Mouse (Mus musculus): ENCODE data around the gene Ttc21a. TPM values are rescaled to one million over a fixed set of nuclear protein-coding genes. Genes with fewer than 3 reads are reported as not detected.

The Ttc21a gene
- polyA plus RNA-seq, 1 experiment from 2014 or later: 0.36 TPM

DNA sequence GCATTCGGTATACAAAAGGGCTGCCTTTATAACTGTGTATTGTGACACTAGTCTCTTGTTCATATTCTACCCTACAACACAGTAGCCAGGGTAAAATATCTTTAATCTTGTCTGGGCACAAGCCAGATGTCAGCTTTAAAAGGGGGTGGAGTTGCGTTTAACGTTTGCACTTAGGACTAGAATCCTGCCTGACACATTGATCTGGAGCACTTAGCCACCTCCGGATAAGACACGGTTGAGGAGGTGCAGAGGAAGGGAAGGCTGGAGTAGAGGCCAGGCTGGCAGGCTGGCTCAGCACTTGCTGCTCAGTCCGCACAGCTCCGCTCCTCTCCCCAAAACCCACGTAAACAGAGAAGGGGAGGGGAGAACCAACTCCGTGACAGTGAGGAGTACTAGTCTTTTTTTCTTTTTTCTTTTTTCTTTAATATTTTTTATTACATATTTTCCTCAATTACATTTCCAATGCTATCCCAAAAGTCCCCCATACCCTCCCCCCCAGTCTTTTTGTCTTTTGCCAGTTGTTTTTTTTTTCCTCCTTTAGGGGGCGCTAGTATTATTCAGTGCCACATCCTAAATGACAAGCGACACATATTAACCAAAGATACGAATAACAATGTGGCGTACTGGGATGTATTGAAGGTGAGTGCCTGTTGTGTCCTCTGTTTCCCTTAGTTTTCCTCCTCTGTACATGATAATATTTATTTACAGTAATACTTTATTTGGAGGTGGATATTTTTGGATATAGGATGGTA is 24.1 kb upstream of the Ttc21a start:
- Histone ChIP-seq H3K4me1 (replicated peaks) (no peaks in the 10 kb centered on the region), H3K4me2 (no peak overlapping the region), H3K4me3 (no peak overlapping the region), H3K36me3 (peaks cover 93% of the 10 kb centered on the region), H3K9ac (no peak overlapping the region), H3K9me3 (no peaks in the 10 kb centered on the region), H3K27me3 (no peaks in the 10 kb centered on the region), H3K27ac (replicated peaks) (no peak overlapping the region)
- WGBS: 84% methylated on average over 13 of the region's 13 CpGs
- ATAC-seq (ENCODE audit: low read depth): no peak

DNA sequence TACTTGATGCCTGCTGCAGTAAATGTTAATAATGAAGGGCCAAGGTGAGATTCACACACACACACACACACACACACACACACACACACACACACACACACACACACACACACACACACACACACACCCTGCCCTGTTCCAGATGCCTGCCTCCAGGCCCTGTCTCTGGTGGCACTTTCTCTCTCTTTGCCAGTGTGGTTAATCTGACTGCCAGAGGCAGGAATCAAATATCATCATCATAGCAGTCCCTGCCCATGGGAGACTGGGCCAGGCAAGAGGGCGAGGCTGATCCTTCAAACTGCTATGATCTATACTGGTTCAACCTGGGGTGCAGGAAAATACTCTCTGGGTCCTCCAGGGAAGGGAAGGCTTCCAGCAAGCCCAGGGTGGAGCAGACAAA is 17.5 kb upstream of the Ttc21a start:
- H3K4me3 ChIP-seq: no peak overlapping the region

DNA sequence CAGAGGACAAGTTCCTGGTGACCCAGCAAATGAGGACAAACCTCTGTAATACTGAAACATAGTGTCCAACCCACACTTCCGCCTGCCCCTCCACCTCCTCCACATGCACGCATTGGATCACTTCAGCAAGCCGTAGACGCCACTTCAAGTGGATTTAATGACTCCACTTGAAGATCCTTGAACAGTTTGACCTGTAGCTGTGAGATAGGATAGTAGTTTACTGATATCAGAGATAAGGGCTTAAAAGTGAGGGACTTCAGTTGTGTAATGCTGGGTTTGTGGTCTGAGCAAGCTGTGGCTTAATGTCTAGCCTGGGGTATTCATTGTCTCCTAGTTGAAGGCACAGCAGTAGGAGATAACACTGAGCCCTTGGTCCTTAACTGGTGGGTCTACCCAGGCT is 13.9 kb upstream of the Ttc21a start:
- Histone ChIP-seq H3K36me3 (peaks cover 90% of the 10 kb centered on the region), H3K9me3 (no peaks in the 10 kb centered on the region), H3K4me3 (no peak overlapping the region), H3K27me3 (no peaks in the 10 kb centered on the region), H3K27ac (replicated peaks) (no peak overlapping the region), H3K4me2 (no peak overlapping the region), H3K9ac (no peak overlapping the region), H3K4me1 (replicated peaks) (no peaks in the 10 kb centered on the region)
- WGBS: 96% methylated on average over 4 of the region's 4 CpGs
- no peak for ATAC-seq (ENCODE audit: low read depth)

More for the DNA sequence above, 17.5 kb upstream of the Ttc21a start:
- Histone ChIP-seq H3K9me3 (no peaks in the 10 kb centered on the region), H3K4me2 (no peak overlapping the region), H3K4me1 (replicated peaks) (no peaks in the 10 kb centered on the region), H3K27ac (replicated peaks) (no peak overlapping the region), H3K9ac (no peak overlapping the region), H3K36me3 (peaks cover 85% of the 10 kb centered on the region), H3K27me3 (no peaks in the 10 kb centered on the region)
- no peak for ATAC-seq (ENCODE audit: low read depth)
- WGBS: 91% methylated on average over 1 of the region's 1 CpGs

DNA sequence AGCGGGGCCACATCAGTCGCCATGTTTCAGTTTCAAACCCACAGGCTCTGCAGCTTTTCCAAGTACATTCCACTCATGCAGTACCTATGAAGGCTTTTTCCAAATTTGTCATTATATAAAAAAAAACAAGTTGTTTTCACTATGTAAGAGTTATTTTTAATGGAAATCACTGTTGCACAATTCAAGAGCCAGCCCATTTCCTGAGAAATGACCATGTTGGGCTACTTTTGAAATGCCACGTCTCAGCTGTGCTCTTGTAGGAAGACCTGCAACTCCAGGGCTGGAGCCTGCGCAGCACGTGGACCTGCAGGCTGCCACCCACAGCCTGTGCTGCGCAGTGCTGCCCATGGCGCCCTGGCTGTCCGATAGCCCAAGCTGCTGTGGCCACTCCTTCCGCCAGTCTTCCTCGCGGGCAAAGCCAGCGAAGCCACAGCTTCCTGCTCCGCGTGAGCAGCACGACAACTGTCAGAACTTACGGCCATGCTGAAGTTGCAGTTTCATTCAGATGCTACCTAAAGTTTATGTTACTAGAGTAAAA is 12.2 kb upstream of the Ttc21a start:
- no peaks in the 10 kb centered on the region for H3K4me1 ChIP-seq (replicated peaks)
- 93% methylated on average over 16 of the region's 16 CpGs for WGBS
- H3K9me3 ChIP-seq: no peaks in the 10 kb centered on the region
- no peak overlapping the region for H3K4me3 ChIP-seq
- no peak overlapping the region for H3K4me2 ChIP-seq
- H3K27ac ChIP-seq (replicated peaks): no peak overlapping the region
- ATAC-seq (ENCODE audit: low read depth): no peak
- no peak overlapping the region for H3K9ac ChIP-seq
- peaks cover 91% of the 10 kb centered on the region for H3K36me3 ChIP-seq
- H3K27me3 ChIP-seq: no peaks in the 10 kb centered on the region

DNA sequence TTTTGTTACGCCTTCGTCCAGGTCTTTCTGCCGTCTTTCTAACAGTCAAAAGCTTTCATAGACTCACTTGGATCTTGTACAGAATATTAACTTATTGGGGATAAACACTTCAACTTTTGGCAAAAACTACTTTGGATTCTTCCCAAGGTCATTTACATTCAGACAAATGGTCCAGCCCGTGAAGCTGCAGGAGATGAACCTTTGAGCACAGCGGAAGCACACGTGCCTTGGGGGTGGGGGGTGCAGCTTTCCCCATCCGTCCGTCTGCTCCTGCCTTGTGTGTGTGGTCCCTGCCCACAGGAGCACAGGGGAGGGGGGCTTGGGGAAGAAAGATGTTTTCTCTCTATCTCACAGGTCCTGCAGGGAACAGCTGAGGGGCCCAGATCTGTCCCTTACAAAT is 11.7 kb upstream of the Ttc21a start:
- Histone ChIP-seq H3K9me3 (no peaks in the 10 kb centered on the region), H3K27me3 (no peaks in the 10 kb centered on the region), H3K4me3 (no peak overlapping the region), H3K36me3 (peaks cover 91% of the 10 kb centered on the region), H3K9ac (no peak overlapping the region), H3K4me1 (replicated peaks) (no peaks in the 10 kb centered on the region), H3K27ac (replicated peaks) (no peak overlapping the region), H3K4me2 (no peak overlapping the region)
- no peak for ATAC-seq (ENCODE audit: low read depth)
- 78% methylated on average over 8 of the region's 8 CpGs for WGBS

DNA sequence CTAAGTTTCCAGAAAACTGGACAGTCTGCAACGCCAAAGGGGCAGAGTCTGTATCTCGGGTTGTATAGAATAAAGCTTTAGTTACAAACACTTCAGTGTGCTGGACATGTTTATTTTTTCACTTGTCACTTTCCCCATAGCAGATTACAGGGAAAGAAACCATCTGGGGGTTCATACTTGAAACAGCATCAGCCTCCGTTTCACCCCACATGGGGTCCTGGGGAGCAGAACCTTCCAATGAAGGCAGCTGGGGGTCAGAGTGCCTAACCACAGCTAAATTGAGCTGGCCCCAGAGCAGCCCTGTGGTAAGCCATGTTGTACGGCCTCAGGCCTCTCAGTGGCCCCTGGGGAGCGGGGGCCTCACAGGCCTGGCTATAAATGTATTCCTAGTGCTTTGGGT is 10.9 kb upstream of the Ttc21a start:
- no peaks in the 10 kb centered on the region for H3K4me1 ChIP-seq (replicated peaks)
- 84% methylated on average over 5 of the region's 5 CpGs for WGBS
- no peak overlapping the region for H3K27ac ChIP-seq (replicated peaks)
- ATAC-seq (ENCODE audit: low read depth): no peak
- no peaks in the 10 kb centered on the region for H3K9me3 ChIP-seq
- H3K9ac ChIP-seq: no peak overlapping the region
- H3K4me3 ChIP-seq: no peak overlapping the region
- peaks cover 91% of the 10 kb centered on the region for H3K36me3 ChIP-seq
- no peaks in the 10 kb centered on the region for H3K27me3 ChIP-seq
- H3K4me2 ChIP-seq: no peak overlapping the region

DNA sequence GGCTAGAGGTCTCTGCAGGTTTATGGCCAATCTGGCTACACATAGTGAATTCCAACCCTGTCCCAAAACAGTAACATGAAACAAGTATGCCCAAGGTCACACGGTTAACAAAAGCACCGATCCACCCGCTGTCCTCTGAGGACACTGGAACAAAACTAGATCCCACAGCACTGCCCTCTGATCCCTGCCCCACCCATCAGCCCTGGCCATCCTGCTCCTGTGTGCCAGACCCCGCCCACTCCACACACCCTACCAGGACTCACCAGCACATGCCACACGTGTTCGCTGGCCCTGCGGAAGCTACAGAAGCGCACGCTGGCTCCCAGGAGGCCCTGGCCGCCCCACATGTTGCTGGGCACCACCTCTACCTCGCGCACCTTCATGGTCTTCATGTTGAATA is 5.0 kb upstream of the Ttc21a start:
- H3K27ac ChIP-seq (replicated peaks): no peak overlapping the region
- H3K4me2 ChIP-seq: no peak overlapping the region
- H3K9ac ChIP-seq: no peak overlapping the region
- 91% methylated on average over 12 of the region's 12 CpGs for WGBS
- peaks cover 57% of the 10 kb centered on the region for H3K36me3 ChIP-seq
- H3K4me1 ChIP-seq (replicated peaks): peaks cover 16% of the 10 kb centered on the region
- no peak overlapping the region for H3K4me3 ChIP-seq
- ATAC-seq (ENCODE audit: low read depth): no peak
- H3K9me3 ChIP-seq: no peaks in the 10 kb centered on the region
- no peaks in the 10 kb centered on the region for H3K27me3 ChIP-seq

DNA sequence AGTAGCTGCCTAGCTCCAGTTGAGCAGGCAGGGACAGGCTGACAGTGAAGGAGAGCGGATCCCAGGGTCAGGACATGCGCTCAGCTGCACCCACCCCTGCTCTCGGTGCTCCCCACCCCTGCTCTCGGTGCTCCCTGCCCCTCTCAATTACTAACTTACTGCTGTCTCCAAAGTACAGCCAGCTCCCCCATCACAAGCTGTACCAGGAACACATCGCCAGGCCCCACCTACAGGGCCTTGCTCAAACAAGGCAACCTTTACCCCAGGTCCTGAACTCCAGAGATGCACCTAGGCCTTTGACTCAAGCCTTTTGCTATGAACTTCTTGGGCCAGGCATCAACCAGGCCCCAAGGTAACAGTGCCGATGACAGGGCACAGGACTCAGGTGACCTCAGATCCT is 3.7 kb upstream of the Ttc21a start:
- H3K9me3 ChIP-seq: no peaks in the 10 kb centered on the region
- H3K4me2 ChIP-seq: no peak overlapping the region
- peaks cover 21% of the 10 kb centered on the region for H3K4me1 ChIP-seq (replicated peaks)
- H3K4me3 ChIP-seq: no peak overlapping the region
- no peak overlapping the region for H3K27ac ChIP-seq (replicated peaks)
- 93% methylated on average over 6 of the region's 6 CpGs for WGBS
- no peak overlapping the region for H3K9ac ChIP-seq
- no peaks in the 10 kb centered on the region for H3K27me3 ChIP-seq
- peaks cover 44% of the 10 kb centered on the region for H3K36me3 ChIP-seq
- ATAC-seq (ENCODE audit: low read depth): no peak

DNA sequence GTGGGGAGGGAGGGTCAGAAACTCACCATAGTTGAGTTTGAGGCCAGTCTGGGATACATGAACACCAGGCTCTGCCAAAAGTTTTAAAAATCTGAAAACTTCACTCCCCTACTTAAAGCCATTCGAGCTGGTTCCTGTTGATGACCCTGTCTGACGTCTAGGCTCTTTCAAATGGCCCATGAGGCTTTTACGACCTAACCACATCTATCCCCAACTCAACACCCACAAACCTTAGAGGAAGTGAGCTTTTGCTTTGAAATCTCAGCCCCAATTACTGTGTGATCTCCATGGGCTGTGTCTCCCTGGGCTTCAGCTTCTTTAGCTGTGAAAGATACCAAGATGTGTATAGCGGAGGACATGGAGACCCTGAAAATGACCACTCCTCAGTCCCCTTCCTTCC is 1.1 kb downstream of the Ttc21a start:
- H3K27me3 ChIP-seq: no peaks in the 10 kb centered on the region
- 73% methylated on average over 4 of the region's 4 CpGs for WGBS

DNA sequence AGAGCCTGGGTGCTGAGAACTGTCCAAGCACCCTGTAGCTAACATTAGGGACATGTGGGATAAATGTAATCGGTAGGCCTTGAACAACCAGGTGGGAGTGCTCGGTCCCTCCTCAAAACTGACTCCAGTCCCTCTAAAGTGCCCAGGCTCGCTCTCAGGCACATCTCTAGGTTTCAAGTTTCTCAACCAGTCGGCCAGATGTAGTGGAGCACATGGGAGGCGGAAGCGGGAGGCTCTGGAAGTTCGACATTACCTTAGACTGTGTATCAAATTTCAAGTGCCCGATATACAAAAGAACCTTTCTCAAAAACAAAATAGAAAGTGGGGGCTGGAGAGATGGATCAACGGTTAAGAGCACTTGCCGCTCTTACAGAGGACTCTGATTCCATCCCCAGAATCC is 2.2 kb downstream of the Ttc21a start:
- Histone ChIP-seq H3K9me3 (no peaks in the 10 kb centered on the region), H3K4me3 (no peak overlapping the region), H3K27ac (replicated peaks) (no peak overlapping the region), H3K9ac (no peak overlapping the region), H3K36me3 (no peaks in the 10 kb centered on the region), H3K4me2 (no peak overlapping the region), H3K4me1 (replicated peaks) (peaks cover 21% of the 10 kb centered on the region), H3K27me3 (no peaks in the 10 kb centered on the region)
- WGBS: 75% methylated on average over 10 of the region's 10 CpGs
- no peak for ATAC-seq (ENCODE audit: low read depth)

More for the DNA sequence above, 1.1 kb downstream of the Ttc21a start:
- Histone ChIP-seq H3K36me3 (no peaks in the 10 kb centered on the region), H3K4me1 (replicated peaks) (peaks cover 21% of the 10 kb centered on the region), H3K4me2 (no peak overlapping the region), H3K9ac (no peak overlapping the region), H3K4me3 (no peak overlapping the region), H3K9me3 (no peaks in the 10 kb centered on the region), H3K27ac (replicated peaks) (no peak overlapping the region)
- ATAC-seq (ENCODE audit: low read depth): no peak

DNA sequence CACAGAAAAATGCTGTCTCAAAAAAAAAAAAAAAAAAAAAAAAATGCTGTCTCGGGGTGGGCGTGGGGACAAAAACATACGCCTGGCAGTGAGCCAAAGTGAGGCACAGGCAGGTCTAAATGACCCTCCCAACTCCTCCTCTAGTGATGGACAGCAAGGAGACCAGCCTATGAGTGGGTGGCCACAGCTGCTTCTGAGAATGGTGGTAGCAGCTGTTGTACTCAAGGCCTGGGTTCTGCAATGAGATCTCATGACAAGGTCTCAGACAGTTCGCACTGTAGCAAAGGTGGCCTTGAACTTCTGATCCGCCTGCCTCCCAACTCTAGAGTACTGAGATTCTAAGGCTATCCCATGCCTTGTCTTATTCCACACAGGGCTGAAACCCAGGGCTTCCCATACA is 4.0 kb downstream of the Ttc21a start:
- H3K4me2 ChIP-seq: no peak overlapping the region
- 87% methylated on average over 5 of the region's 5 CpGs for WGBS

DNA sequence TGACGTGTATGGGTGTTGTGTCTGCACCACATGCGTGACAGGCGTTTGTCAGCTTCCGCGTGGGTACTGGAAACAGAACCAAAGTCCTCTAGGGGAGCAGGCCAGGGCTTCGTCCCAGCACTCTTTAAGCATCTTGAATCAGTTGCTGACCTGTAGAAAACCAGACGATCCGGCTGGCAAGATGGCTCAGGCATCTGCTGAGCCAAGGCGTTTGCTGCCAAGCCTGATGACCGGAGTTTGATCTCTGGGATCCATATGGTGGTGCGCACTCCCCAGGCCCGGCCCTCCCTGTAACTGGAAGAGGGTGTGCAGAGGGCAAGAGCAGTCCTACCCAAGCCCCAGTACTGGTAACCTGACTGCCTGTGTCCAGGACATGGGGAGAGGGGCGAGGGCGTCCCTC is 4.5 kb downstream of the Ttc21a start:
- WGBS: 90% methylated on average over 14 of the region's 14 CpGs
- Histone ChIP-seq H3K4me3 (no peak overlapping the region), H3K4me2 (no peak overlapping the region), H3K9me3 (no peaks in the 10 kb centered on the region), H3K27me3 (no peaks in the 10 kb centered on the region), H3K36me3 (no peaks in the 10 kb centered on the region), H3K27ac (replicated peaks) (no peak overlapping the region), H3K4me1 (replicated peaks) (peaks cover 6% of the 10 kb centered on the region), H3K9ac (no peak overlapping the region)
- ATAC-seq (ENCODE audit: low read depth): no peak

More for the DNA sequence above, 4.0 kb downstream of the Ttc21a start:
- no peak overlapping the region for H3K9ac ChIP-seq
- no peak overlapping the region for H3K27ac ChIP-seq (replicated peaks)
- H3K4me1 ChIP-seq (replicated peaks): peaks cover 11% of the 10 kb centered on the region
- H3K9me3 ChIP-seq: no peaks in the 10 kb centered on the region
- no peak overlapping the region for H3K4me3 ChIP-seq
- no peaks in the 10 kb centered on the region for H3K36me3 ChIP-seq
- no peak for ATAC-seq (ENCODE audit: low read depth)
- no peaks in the 10 kb centered on the region for H3K27me3 ChIP-seq

DNA sequence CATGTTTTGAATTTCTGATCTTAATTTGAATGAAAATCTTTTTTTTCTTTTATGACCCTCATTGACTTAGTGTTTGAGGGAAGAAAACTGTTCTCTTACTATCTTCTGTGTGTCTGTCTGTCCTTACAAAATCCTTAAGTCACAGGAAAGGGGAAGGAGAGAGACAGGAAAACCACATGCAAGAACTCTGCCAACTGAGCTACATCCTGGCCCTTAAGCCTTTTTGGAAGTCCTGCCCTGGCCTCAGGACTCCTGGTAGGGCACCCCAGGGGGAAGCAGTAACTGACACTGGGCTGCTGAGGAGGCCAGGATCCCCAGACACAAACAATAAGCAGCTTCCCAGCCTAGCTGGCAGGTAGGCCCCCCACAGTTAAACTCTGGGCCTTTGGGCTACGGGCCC is 5.9 kb downstream of the Ttc21a start:
- WGBS: 73% methylated on average over 1 of the region's 1 CpGs
- Histone ChIP-seq H3K4me2 (no peak overlapping the region), H3K27me3 (no peaks in the 10 kb centered on the region), H3K4me1 (replicated peaks) (no peaks in the 10 kb centered on the region), H3K9me3 (no peaks in the 10 kb centered on the region), H3K27ac (replicated peaks) (no peak overlapping the region), H3K9ac (no peak overlapping the region), H3K36me3 (no peaks in the 10 kb centered on the region), H3K4me3 (no peak overlapping the region)
- no peak for ATAC-seq (ENCODE audit: low read depth)

Data from neural tube, embryonic 13.5 days (tissue).